Mouse (Mus musculus) spleen, adult 2 months (tissue): ENCODE data around the gene Tmem33.

Experiments
- CTCF ChIP-seq: fragments of 200-500 bp; IDR thresholded peaks from 2 replicates; pipeline ENCODE4 v1.5.1; 2011; ENCODE audit warnings: mild to moderate bottlenecking, inconsistent platforms; ENCODE audit not compliant: insufficient read depth, insufficient read length, insufficient replicate concordance; ENCODE audit errors: extremely low read depth
- POLR2A ChIP-seq: fragments of 200-500 bp; IDR thresholded peaks from 2 replicates; pipeline ENCODE4 v1.6.1; 2011; ENCODE audit warnings: low read depth, low read length, inconsistent platforms

- TF ChIP-seq CTCF (no peak), POLR2A (no peak)
Measured at GRCm38 (mm10) chr5:67303816-67304215, 43.5 kb downstream of the Tmem33 start.
